Mouse (Mus musculus) thymus, adult 2 months (tissue): Measurements from ENCODE around the gene Sigmar1. TPM values are rescaled to one million over a fixed set of nuclear protein-coding genes. Genes with fewer than 3 reads are reported as not detected.
"Not testable (repeated sequence)": the region's sequence is repeated elsewhere in the genome, so short reads cannot be mapped to it uniquely, and the experiment has no call there.

Experiments used
- DNase-seq: peaks from one replicate; pipeline ENCODE4 v3.0.0; 2021
- H3K27ac ChIP-seq: fragments of 200-500 bp; 2 replicates; pipeline ENCODE4 v1.5.1; 2012; ENCODE audit warnings: low read length, control low read depth; ENCODE audit not compliant: control insufficient read depth, insufficient read depth
- H3K27me3 ChIP-seq: fragments of 200-500 bp; 2 replicates; pipeline ENCODE4 v1.6.1; 2012; ENCODE audit warnings: mild to moderate bottlenecking, low read length, moderate library complexity, mixed read lengths; ENCODE audit not compliant: control insufficient read depth, insufficient read depth
- H3K36me3 ChIP-seq: fragments of 200-500 bp; 2 replicates; pipeline ENCODE4 v1.6.1; 2012; ENCODE audit warnings: mild to moderate bottlenecking, low read length, moderate library complexity; ENCODE audit not compliant: control insufficient read depth, insufficient read depth
- H3K4me1 ChIP-seq: fragments of 200-500 bp; replicated peaks from 2 replicates; pipeline ENCODE4 v1.6.1; 2012; ENCODE audit warnings: low read length; ENCODE audit not compliant: control insufficient read depth, insufficient read depth
- H3K4me3 ChIP-seq: fragments of 200-500 bp; 2 replicates; pipeline ENCODE4 v1.5.1; 2012; ENCODE audit warnings: mild to moderate bottlenecking, low read length, control low read depth, moderate library complexity; ENCODE audit not compliant: control insufficient read depth, insufficient read depth
- CTCF ChIP-seq: fragments of 200-500 bp; IDR thresholded peaks from 2 replicates; pipeline ENCODE4 v1.5.1; 2012; ENCODE audit warnings: mild to moderate bottlenecking, control low read depth, low read length, moderate library complexity, borderline replicate concordance; ENCODE audit not compliant: control insufficient read depth, poor library complexity, insufficient read depth; ENCODE audit errors: extremely low read depth
- POLR2A ChIP-seq: fragments of 200-500 bp; IDR thresholded peaks from 2 replicates; pipeline ENCODE4 v1.6.1; 2012; ENCODE audit warnings: mild to moderate bottlenecking, low read length, control low read depth, moderate library complexity; ENCODE audit not compliant: control insufficient read depth, poor library complexity, insufficient read depth; ENCODE audit errors: extremely low read depth
- WGBS: fragments of 180-500 bp; shearing (Covaris S2); methylation state at CpG from one replicate; pipeline ENCODE4 v1.1.7; 2018; 5-methylcytosine and 5-hydroxymethylcytosine counted together
- polyA plus RNA-seq: library from polyadenylated mRNA; depleted of rRNA; stranded (reverse); fragments of >200 nt; gene quantifications from 2 replicates; pipeline ENCODE4 v1.2.3, GENCODE M21; 2012

Sigmar1 gene
- polyA plus RNA-seq, 1 experiment: 65.6 TPM

DNA sequence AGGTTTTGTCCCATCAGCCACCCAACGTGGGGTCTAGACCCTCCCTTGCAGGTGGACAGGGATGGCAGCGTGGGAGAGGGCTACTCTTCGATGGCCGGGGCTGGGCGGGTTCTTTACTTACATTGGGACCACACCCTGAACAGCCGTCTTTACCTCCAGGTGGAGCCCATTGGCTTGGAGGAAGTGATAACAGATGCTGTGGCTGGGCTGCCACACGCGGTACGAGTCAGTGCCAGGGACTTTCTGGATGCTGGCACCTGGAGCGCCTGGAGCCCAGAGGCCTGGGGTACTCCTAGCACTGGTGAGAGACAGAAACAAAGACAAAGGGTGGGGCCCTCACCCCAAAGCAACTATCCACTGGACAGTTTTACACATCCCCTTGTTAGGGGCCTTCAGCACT is 11.3 kb upstream of the Sigmar1 start:
- 86% methylated on average over 10 of the region's 10 CpGs for WGBS
- not testable (repeated sequence) for H3K27ac ChIP-seq

DNA sequence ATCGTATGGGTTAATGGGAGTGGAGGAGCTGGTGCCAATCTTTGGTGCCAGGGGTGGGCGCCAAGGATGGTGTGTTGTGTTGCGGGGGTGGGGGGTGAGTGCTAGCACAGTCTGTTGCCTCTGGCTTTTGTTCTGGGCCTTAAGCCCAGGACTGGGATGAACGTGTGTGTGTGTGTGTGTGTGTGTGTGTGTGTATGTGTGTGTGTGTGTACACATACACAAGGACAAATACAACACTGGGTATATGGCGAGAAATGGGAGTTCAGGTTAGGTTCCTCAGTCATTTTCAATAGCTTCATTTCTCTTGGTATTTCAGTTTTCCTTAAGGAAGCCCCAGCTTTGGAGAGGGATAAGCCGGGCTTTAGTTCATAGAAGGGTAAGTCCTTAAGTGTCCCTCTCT is 7.2 kb upstream of the Sigmar1 start:
- H3K4me1 ChIP-seq: peaks cover 12% of the 10 kb centered on the region
- DNase-seq, H3K27ac ChIP-seq, H3K4me3 ChIP-seq, H3K36me3 ChIP-seq, H3K27me3 ChIP-seq: not testable (repeated sequence)
- 88% methylated on average over 4 of the region's 6 CpGs for WGBS

More for the DNA sequence above, 11.3 kb upstream of the Sigmar1 start:
- DNase-seq, H3K27me3 ChIP-seq, H3K36me3 ChIP-seq, H3K4me3 ChIP-seq, H3K4me1 ChIP-seq: not testable (repeated sequence)

DNA sequence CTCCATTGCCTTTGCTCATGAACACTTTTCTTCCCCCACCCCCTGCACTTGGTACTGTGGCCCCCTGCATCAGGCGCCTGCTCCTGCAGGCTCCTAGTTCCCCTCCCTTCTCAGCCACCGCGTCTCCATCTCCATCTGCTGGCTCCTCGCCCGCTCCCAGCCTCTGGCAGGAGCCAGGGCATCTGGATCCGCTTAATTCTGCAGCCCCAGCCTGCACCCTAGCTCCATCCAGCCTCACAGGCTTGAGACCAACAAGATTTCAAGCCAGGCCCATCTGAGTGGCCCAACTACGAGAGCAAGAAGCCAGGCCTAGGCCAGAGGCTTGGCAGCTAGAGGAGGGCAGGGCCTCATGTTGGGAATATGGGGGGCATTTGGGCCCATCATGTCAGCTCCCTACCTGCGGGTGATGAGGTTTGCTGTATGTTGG is 6.7 kb upstream of the Sigmar1 start:
- H3K4me3 ChIP-seq, H3K27me3 ChIP-seq, H3K27ac ChIP-seq, H3K36me3 ChIP-seq, DNase-seq: not testable (repeated sequence)
- 91% methylated on average over 8 of the region's 8 CpGs for WGBS
- peaks cover 12% of the 10 kb centered on the region for H3K4me1 ChIP-seq

DNA sequence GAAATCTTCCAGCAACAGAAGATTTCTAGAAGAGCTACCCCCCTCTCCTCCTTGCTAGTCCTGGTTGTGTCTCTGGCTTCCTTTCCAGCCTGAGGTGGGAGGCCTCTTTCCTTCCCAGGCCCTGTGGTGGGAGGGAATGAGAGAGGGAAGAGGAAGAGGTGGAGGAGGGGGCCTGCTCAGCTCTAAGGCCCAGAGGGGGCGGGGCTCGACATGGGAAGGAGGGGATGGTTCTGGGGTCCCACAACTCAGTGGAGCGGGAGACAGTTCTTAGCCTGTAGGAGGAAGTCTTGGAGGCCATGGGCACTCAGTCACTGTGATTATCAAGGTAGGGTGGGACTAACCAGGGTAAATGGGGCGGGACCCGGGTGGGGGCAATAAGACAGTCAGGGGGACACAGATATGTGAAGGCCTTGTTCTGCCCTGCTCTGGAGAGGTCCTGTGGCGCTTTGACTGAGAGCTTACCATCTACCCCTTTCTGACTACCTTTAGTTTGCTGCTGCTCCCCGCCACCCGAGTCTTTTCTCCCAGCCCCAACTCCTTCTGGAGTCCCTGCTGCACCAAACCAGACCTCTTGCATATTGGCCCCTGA is 6.2 kb upstream of the Sigmar1 start:
- H3K27me3 ChIP-seq: no peaks in the 10 kb centered on the region
- H3K36me3 ChIP-seq: peaks cover 6% of the 10 kb centered on the region
- WGBS: 90% methylated on average over 8 of the region's 8 CpGs
- no peak for DNase-seq
- no peak for TF ChIP-seq POLR2A
- no peak for TF ChIP-seq CTCF
- no peak overlapping the region for H3K4me3 ChIP-seq
- H3K27ac ChIP-seq: no peak overlapping the region
- H3K4me1 ChIP-seq: peaks cover 12% of the 10 kb centered on the region

DNA sequence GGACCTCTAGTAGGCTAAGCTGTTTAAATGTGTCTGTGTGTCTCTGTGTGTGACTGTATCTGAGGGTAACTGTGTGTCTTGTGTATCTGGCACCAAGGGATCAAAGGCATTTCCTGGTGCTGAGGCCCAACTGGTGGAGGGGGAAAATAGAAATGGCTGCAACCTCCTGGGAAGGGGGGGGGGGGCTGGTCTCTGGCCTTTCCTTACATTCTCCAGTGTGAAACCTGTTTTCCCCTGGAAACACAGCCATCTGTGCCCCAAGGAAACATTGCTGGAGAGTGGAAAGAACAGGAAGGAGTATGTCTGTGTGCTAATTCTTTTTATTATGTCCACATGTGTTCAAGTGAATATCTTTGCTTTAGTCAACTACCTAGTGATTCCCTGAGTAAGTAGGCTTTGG is 5.7 kb upstream of the Sigmar1 start:
- peaks cover 12% of the 10 kb centered on the region for H3K4me1 ChIP-seq
- TF ChIP-seq CTCF (no peak), POLR2A (no peak)
- no peak overlapping the region for H3K27ac ChIP-seq
- H3K36me3 ChIP-seq: peaks cover 6% of the 10 kb centered on the region
- no peak for DNase-seq
- no peak overlapping the region for H3K4me3 ChIP-seq
- no peaks in the 10 kb centered on the region for H3K27me3 ChIP-seq

DNA sequence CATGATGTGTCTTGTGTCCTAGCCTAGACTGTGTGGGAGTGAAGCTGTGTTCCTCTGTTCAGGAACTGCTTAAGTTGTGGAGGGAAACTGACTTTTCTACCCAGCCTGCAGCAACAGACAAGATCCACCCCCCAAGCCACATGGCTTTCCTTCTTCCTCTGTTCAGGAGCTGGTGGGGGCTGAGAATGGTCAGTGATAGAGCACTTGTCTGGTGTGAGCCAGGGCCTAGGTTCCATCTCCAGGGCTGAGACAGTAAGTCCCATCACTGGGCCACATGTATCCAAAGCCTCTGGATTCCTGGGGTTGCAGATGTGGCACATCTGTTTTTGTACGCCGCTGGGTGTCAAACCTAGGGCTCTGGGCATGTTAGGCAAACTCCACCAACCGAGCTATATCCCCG is 5.0 kb upstream of the Sigmar1 start:
- H3K27me3 ChIP-seq: no peaks in the 10 kb centered on the region
- 89% methylated on average over 4 of the region's 4 CpGs for WGBS

DNA sequence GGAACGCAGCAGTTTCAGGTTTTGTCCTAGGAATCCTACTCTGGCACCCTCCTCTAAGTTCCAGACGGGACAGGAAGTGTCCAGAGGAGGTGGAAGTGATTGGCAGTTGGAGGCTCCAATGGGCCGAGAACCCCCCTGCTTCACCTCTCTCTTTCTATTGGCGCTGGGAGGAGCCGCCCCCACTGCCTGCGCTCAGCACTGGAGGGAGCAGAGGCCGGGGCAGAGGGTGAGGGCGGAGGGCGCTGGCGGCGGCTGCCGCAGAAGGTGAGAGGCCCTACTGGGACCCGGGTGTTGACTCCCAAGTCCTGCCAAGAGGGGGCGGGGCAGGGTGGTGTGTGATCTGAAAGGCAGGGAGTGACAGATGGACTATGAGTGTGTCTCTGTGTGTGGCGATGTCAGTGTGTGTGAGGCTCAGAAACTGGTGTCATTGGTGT is 4.3 kb upstream of the Sigmar1 start:
- H3K27ac ChIP-seq: peak overlapping the region; percentile 33; the same call in 1 of the 2 replicates
- H3K36me3 ChIP-seq: peaks cover 6% of the 10 kb centered on the region
- WGBS: 14% methylated on average over 15 of the region's 15 CpGs
- H3K27me3 ChIP-seq: no peaks in the 10 kb centered on the region
- peaks cover 17% of the 10 kb centered on the region for H3K4me1 ChIP-seq
- peak; percentile 46; the same call in 1 of the 2 replicates for TF ChIP-seq CTCF
- TF ChIP-seq POLR2A: no peak
- no peak overlapping the region for H3K4me3 ChIP-seq
- DNase-seq: peak; percentile 56

More for the DNA sequence above, 5.0 kb upstream of the Sigmar1 start:
- peaks cover 6% of the 10 kb centered on the region for H3K36me3 ChIP-seq
- no peak overlapping the region for H3K4me3 ChIP-seq
- TF ChIP-seq POLR2A (no peak), CTCF (no peak)
- no peak for DNase-seq
- H3K27ac ChIP-seq: peak overlapping the region; percentile 35; the same call in 1 of the 2 replicates
- H3K4me1 ChIP-seq: peaks cover 17% of the 10 kb centered on the region
